Mouse (Mus musculus): Measurements from ENCODE around the gene Tmem221.

GRCm38 (mm10) chr8:71560071-71560470, 1.4 kb upstream of the Tmem221 start:
- TF ChIP-seq EP300 (IDR thresholded peaks at IDR 0.05; ENCODE audit: insufficient read depth, low read depth, low read length) (no peak), CTCF (IDR thresholded peaks at IDR 0.05; ENCODE audit: low read depth, low read length) (no peak)
